Mouse (Mus musculus) erythroblast, embryonic 14.5 days (primary cell): ENCODE results near the gene Noct. TPM values are rescaled to one million over a fixed set of nuclear protein-coding genes. Genes with fewer than 3 reads are reported as not detected.
"Not testable (repeated sequence)": the region's sequence is repeated elsewhere in the genome, so short reads cannot be mapped to it uniquely, and the experiment has no call there.

ENCODE experiments used
- H3K27me3 ChIP-seq: 2 replicates; pipeline ENCODE4 v1.6.1; 2012; ENCODE audit warnings: inconsistent platforms; ENCODE audit not compliant: control insufficient read depth
- H3K36me3 ChIP-seq: 2 replicates; pipeline ENCODE4 v1.6.1; 2012; ENCODE audit warnings: mild to moderate bottlenecking, inconsistent platforms; ENCODE audit not compliant: control insufficient read depth
- H3K4me1 ChIP-seq: 2 replicates; pipeline ENCODE4 v1.6.1; 2012; ENCODE audit warnings: inconsistent platforms; ENCODE audit not compliant: control insufficient read depth
- H3K4me3 ChIP-seq: replicated peaks from 2 replicates; pipeline ENCODE3; 2012; ENCODE audit warnings: moderate library complexity, mild to moderate bottlenecking, inconsistent platforms
- H3K9me3 ChIP-seq: 2 replicates; pipeline ENCODE4 v1.6.1; 2012; ENCODE audit warnings: low read length, inconsistent platforms, mixed read lengths; ENCODE audit not compliant: control insufficient read depth
- GATA1 ChIP-seq: IDR thresholded peaks from 2 replicates; pipeline ENCODE4 v1.6.1; 2012; ENCODE audit warnings: low read length, inconsistent platforms, mixed read lengths
- TAL1 ChIP-seq: IDR thresholded peaks from 3 replicates; pipeline ENCODE4 v1.6.1; 2012; ENCODE audit warnings: low read length, inconsistent platforms, mixed read lengths
- polyA plus RNA-seq: library from polyadenylated mRNA; stranded (reverse); fragments of >175 nt; gene quantifications from 2 replicates; pipeline ENCODE4 v1.2.3, GENCODE M21; 2012

Gene Noct
- polyA plus RNA-seq, 1 experiment = 6.1 TPM

DNA sequence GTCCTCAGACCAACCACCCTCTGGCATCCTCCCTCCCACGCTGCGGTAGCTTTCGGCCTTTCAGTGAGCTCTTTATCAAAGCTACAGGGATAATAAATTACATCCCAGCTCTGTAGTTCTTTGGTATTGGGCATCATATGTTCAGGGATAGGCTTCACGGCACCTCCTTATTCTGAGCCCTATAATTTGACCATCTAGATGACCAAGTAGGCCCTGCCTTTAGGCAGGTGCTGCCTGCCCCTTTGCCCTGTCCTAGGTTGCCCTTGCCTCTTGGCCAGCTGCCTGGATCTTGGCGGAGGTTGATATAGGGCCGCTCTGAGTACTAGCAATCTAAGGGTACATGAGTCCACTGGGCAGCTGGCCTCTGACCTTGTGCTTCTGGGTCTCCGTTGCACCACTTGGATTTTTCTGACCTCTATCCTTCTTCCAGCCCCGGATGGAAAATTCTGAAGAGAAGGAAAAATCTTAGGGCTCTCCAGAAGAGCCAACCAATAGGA, 21.7 kb upstream of the Noct start:
- H3K4me1 ChIP-seq = no peaks in the 10 kb centered on the region
- H3K9me3 ChIP-seq = peaks cover 11% of the 10 kb centered on the region
- TF ChIP-seq TAL1 = no peak
- TF ChIP-seq GATA1 = no peak
- H3K36me3 ChIP-seq = no peaks in the 10 kb centered on the region
- H3K27me3 ChIP-seq = peaks cover 7% of the 10 kb centered on the region
- H3K4me3 ChIP-seq = no peak overlapping the region

DNA sequence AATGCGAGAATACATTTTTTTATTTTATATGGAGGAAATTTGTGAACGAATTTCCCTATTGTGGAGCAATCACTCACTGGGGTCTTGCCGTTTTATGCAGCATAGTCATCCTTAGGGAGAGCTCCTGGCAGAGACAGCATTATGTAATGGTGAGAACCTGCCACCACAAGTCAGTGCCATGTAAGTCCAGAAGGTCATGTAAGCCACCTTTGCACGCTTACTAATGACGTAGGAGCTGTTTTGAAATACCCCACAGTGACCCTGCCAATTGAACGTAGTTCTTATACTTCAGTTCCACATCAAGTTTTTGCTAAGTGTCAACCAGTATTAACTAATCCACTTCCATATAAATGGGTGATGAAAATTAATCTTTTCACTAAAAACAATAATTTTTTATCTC, 20.3 kb upstream of the Noct start:
- Histone ChIP-seq H3K36me3 (no peaks in the 10 kb centered on the region), H3K4me1 (no peaks in the 10 kb centered on the region), H3K9me3 (peaks cover 11% of the 10 kb centered on the region), H3K27me3 (peaks cover 3% of the 10 kb centered on the region), H3K4me3 (no peak overlapping the region)
- TF ChIP-seq GATA1 (no peak), TAL1 (no peak)

DNA sequence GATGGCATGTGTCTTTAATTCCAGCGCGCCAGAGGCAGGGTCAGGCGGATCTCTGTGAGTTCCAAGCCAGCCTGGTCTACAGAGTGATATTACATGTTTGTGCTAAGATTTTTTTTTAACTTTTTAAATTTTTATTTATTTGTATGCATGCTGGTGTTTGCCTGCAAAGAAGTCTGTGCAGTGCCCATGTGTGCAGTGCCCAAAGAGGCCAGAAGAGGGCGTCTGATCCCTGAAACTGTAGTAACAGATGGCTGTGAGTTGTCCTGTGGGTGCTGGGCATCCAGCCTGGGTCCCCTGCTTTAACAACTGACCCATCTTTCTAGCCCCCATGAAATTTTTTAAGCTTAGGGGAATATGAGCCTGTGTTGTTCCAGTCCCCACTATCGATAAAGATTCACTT, 19.8 kb upstream of the Noct start:
- Histone ChIP-seq H3K27me3 (no peaks in the 10 kb centered on the region; the same call in 1 of the 2 replicates), H3K4me1 (no peaks in the 10 kb centered on the region), H3K36me3 (no peaks in the 10 kb centered on the region), H3K4me3 (no peak overlapping the region), H3K9me3 (peaks cover 11% of the 10 kb centered on the region)
- TF ChIP-seq TAL1 (no peak), GATA1 (no peak)

DNA sequence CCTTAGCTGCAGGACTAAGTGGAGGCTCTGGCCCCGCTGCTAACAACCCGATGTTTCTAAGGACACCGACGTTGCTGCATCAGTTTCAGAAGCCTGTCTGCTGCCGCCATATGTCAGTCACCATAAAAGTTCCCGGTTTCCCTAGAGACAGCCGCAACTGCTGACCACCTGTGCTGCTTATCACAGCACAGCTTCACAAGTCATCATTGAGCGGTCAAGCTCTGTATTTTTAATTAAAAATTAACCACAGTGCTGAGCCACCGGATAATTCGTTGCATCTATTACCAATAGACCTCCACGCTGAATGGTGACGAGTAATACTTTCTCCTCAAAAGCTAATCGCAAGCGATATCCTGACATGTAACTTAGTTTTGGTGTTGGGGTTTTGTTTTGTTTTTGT, 19.4 kb upstream of the Noct start:
- Histone ChIP-seq H3K36me3 (no peaks in the 10 kb centered on the region), H3K9me3 (peaks cover 10% of the 10 kb centered on the region), H3K4me3 (no peak overlapping the region), H3K27me3 (no peaks in the 10 kb centered on the region; the same call in 1 of the 2 replicates), H3K4me1 (no peaks in the 10 kb centered on the region; the same call in 1 of the 2 replicates)
- TF ChIP-seq GATA1 (no peak), TAL1 (no peak)

DNA sequence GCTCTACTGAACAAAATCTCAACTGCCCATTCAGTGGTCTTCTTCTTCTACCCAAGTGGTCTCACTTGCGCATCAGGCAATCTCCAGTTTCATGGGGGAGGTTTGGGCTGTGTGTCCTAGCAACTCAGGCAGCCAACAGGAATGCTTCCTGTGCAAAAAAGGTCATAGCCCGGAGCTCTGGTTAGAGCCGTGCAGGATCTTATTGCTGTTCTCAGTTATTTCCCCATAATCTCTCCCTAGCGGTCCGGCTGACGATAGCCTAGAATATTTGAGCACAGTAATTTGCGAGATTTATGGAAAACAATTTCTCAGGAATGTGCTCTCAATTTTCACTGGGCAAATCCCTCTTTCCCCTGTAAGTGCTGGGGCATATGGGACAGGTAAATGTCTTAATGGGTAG, 17.7 kb upstream of the Noct start:
- Histone ChIP-seq H3K4me1 (no peaks in the 10 kb centered on the region; the same call in 1 of the 2 replicates), H3K36me3 (no peaks in the 10 kb centered on the region), H3K4me3 (no peak overlapping the region), H3K9me3 (peaks cover 5% of the 10 kb centered on the region), H3K27me3 (no peaks in the 10 kb centered on the region)
- TF ChIP-seq GATA1 = no peak
- no peak for TF ChIP-seq TAL1

DNA sequence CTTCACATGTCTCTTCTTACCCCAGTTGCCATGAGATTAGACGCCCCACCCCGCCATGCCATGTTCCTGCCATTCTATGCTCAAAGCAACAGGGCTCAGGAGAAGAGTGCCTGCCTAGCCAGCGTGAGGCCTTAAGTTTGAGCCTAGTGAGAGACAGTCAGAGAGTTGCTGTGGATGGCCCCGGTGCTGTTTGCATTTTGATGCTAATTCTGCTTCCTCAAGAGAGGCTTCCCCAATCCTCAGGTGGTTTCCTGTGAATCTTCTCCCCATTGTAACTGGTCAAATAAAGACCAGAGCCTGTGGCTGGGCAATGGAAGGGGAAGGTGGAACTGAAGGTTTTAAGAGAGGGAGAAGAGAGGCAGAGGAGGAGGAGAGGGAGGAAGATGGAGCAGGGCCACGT, 15.6 kb upstream of the Noct start:
- H3K36me3 ChIP-seq = no peaks in the 10 kb centered on the region
- TF ChIP-seq GATA1 (no peak), TAL1 (no peak)

DNA sequence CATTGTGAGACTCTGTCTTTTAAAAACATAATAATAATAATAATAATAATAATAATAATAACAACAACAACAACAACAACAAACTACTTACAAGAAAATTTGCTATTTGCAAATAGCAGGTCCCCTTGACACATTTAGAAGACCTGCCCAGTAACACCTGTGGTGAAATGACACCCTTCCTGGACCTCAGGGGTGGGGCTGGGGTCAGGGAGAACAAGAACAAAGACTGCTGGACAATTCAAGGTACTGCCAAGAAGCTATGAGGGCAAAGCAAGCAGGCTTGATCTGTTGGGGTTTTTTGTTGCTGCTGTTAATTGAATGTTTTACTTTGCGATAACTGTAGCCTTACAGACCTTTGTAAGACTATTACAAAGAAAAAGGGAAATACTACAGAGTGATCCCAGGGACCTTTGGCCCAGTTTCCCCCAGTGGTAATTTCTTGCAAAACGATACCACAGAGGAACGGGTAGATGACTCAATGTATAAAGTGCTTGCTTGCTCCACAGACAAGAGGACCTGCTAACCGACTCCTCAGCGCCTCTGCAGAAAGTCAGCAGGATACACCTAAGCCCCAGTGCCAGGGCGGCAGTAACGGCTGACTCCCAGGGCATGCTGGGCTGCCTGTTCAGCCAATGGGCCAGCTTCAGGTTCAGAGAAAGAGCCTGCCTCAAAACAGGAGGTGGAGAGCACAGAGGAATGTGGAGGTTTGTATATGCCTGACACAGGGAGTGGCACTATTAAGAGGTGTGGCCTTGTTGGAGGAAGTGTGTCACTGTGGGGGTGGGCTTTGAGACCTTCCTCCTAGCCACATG, 14.5 kb upstream of the Noct start:
- Histone ChIP-seq H3K9me3 (0 out of 2 replicates have a peak, but pooled peaks cover 2% of the 10 kb centered on the region), H3K36me3 (no peaks in the 10 kb centered on the region), H3K4me1 (no peaks in the 10 kb centered on the region; the same call in 1 of the 2 replicates), H3K4me3 (no peak overlapping the region), H3K27me3 (no peaks in the 10 kb centered on the region)
- TF ChIP-seq TAL1 = no peak
- TF ChIP-seq GATA1 = no peak

More for the DNA sequence above, 15.6 kb upstream of the Noct start:
- no peak overlapping the region for H3K4me3 ChIP-seq
- H3K9me3 ChIP-seq = peaks cover 5% of the 10 kb centered on the region
- no peaks in the 10 kb centered on the region for H3K27me3 ChIP-seq
- no peaks in the 10 kb centered on the region; the same call in 1 of the 2 replicates for H3K4me1 ChIP-seq

DNA sequence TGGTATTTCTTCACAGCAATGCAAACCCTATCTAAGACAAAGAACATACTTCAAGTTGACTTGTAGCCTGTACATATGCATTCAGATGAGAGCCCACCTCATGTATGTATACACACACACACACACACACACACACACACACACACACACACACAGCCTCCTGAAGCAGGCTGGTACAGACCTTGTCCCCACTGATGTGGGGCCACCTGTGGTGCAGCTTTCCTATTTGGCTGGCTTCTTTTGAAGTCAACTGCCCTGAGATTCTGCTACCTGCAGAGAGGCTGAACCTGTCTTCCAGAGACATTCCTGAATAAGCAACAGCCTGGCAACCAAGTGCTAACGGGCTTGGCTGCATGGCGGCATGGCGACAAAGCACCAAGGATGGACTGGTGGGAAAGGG, 13.8 kb upstream of the Noct start:
- H3K4me3 ChIP-seq = no peak overlapping the region
- no peaks in the 10 kb centered on the region for H3K27me3 ChIP-seq
- no peak for TF ChIP-seq GATA1
- no peak for TF ChIP-seq TAL1
- no peaks in the 10 kb centered on the region for H3K9me3 ChIP-seq
- H3K4me1 ChIP-seq = no peaks in the 10 kb centered on the region; the same call in 1 of the 2 replicates
- no peaks in the 10 kb centered on the region for H3K36me3 ChIP-seq

DNA sequence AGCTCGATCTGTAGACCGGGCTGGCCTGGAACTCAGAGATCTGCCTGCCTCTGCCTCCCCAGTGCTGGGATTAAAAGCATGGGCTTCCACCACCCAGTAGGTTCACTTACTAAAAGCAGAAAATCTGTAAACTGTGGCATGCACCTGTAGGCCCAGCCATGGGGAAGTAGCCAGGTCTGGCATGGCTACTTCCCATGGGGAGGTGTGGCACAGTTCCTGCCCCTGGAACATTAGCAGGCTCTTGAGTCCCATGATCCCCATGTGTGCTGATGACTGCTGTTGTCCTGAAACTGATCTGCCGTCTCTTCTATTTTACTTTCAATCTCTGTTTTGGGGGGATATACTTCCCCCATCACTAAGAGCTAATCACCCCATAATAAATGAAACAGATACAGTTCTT, 11.1 kb upstream of the Noct start:
- Histone ChIP-seq H3K4me3 (no peak overlapping the region), H3K9me3 (no peaks in the 10 kb centered on the region), H3K4me1 (no peaks in the 10 kb centered on the region; the same call in 1 of the 2 replicates), H3K36me3 (no peaks in the 10 kb centered on the region), H3K27me3 (no peaks in the 10 kb centered on the region)
- TF ChIP-seq TAL1 = no peak
- no peak for TF ChIP-seq GATA1

DNA sequence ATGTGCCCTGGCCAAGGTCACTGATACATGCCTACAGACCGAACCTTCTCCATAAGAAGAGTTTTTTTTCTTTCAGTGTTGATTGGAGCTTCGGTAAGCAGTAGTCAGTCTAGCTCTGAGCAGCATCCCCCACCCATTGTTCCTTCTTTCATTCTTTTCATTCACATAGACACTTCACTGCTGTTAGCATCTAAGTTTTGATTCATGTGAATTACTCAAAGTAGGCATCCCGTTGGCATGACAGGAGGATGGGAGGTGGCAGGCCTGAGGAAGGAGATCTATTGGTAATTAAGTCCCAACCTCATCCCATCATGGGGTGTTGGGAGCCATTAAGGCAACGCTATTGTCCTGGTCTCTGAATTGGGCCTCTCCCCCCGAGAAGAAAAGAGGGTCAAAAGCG, 8.6 kb upstream of the Noct start:
- Histone ChIP-seq H3K4me1 (no peaks in the 10 kb centered on the region), H3K27me3 (peaks cover 8% of the 10 kb centered on the region), H3K4me3 (no peak overlapping the region), H3K9me3 (no peaks in the 10 kb centered on the region), H3K36me3 (no peaks in the 10 kb centered on the region)
- TF ChIP-seq TAL1 (no peak), GATA1 (no peak)

DNA sequence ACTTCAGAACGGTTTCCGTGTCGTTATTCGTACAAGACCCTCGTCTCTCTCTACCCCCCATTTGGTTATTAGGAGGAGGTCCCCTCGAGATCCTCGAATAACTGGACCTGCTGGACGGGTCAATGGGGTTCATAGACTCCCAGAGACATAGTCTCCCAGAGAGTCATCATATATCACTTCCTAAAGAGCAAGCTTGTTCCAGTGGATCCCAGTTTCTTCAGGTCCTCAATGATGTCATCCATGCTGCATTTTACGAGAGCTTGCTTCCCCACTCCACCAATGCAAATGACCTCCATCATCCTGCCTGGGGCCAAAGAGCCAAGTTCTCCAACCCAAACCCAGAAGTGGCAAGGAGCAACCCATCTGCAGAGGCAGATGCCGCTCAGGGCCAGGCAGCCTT, 7.9 kb upstream of the Noct start:
- H3K27me3 ChIP-seq = peaks cover 15% of the 10 kb centered on the region
- not testable (repeated sequence) for H3K4me1 ChIP-seq, H3K36me3 ChIP-seq, H3K9me3 ChIP-seq, H3K4me3 ChIP-seq

DNA sequence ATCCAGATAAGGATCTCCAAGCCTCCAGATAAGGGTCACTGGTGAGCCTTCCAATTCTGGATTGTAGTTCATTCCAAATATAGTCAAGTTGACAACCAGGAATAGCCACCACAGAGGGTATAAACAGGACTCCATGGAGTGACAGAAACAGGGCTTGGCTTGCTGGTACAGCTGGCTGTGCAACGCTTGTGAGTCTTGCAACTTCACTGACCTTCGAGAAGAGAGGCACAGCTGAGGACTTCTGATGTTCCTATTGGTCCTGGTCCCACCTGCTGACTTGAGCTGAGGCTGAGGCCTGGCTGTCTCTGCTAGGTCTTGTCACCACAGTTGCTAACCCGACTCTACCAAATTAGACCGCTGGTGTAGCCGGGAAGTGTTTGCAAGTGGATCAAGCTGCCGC, 5.9 kb upstream of the Noct start:
- H3K27me3 ChIP-seq = peaks cover 23% of the 10 kb centered on the region
- H3K4me3 ChIP-seq, H3K36me3 ChIP-seq, H3K4me1 ChIP-seq, H3K9me3 ChIP-seq: not testable (repeated sequence)
